Mouse (Mus musculus) hindbrain, embryonic 10.5 days (tissue): ENCODE measurements around the gene Ccl8. TPM values are rescaled to one million over a fixed set of nuclear protein-coding genes. Genes with fewer than 3 reads are reported as not detected.

Experiments
- DNase-seq: peaks from one replicate; pipeline ENCODE4 v3.0.0-alpha.2; 2017; ENCODE audit warnings: low spot score
- H3K27ac ChIP-seq: fragments of 300-500 bp; sonication (generic); 2 replicates; pipeline ENCODE4 v1.5.1; 2016; ENCODE audit warnings: mild to moderate bottlenecking, moderate library complexity
- H3K27me3 ChIP-seq: fragments of 300-500 bp; sonication (generic); 2 replicates; pipeline ENCODE4 v1.6.1; 2016; ENCODE audit warnings: mild to moderate bottlenecking; ENCODE audit not compliant: poor library complexity, insufficient read depth, severe bottlenecking
- H3K36me3 ChIP-seq: fragments of 300-500 bp; sonication (generic); 2 replicates; pipeline ENCODE4 v1.6.1; 2016; ENCODE audit warnings: mild to moderate bottlenecking, moderate library complexity
- H3K4me1 ChIP-seq: fragments of 300-500 bp; sonication (generic); replicated peaks from 2 replicates; pipeline ENCODE4 v1.6.1; 2016; ENCODE audit warnings: mild to moderate bottlenecking
- H3K4me3 ChIP-seq: fragments of 300-500 bp; sonication (generic); 2 replicates; pipeline ENCODE4 v1.5.1; 2016; ENCODE audit warnings: mild to moderate bottlenecking, moderate library complexity
- H3K9me3 ChIP-seq: fragments of 300-500 bp; sonication (generic); 2 replicates; pipeline ENCODE4 v1.6.1; 2016; ENCODE audit warnings: mild to moderate bottlenecking, moderate library complexity
- WGBS: fragments of 180-500 bp; shearing (Covaris S2); methylation state at CpG from one replicate; pipeline ENCODE4 v1.1.7; 2016; 5-methylcytosine and 5-hydroxymethylcytosine counted together
- polyA plus RNA-seq: library from polyadenylated mRNA; unstranded; fragments of >200 nt; fragmentation: Nextera tagmentation; extraction: Ambion mirVana; gene quantifications from 2 replicates; pipeline ENCODE4 v1.2.1, GENCODE M21; 2016

The Ccl8 gene
- not detected in 2 replicates for polyA plus RNA-seq

- H3K4me3 ChIP-seq, result no peak within 1 kb of the TSS
- 91% methylated on average over 3 of the region's 3 CpGs for WGBS
- DNase-seq, result no peak
- H3K4me1 ChIP-seq, result no peaks in the 10 kb centered on the region
- H3K27ac ChIP-seq, result no peak within 1 kb of the TSS
- H3K9me3 ChIP-seq, result no peaks in the 10 kb centered on the region
- H3K36me3 ChIP-seq, result no peaks in the 10 kb centered on the region
- no peaks in the 10 kb centered on the region for H3K27me3 ChIP-seq
These were observed at the start of gene Ccl8 for GRCm38 (mm10) chr11:82114885-82115284. Ccl8 (plus strand) TSS chr11:82115185.

GRCm38 (mm10) chr11:82066953-82067571 is 47.9 kb upstream of the Ccl8 start:
- 90% methylated on average over 7 of the region's 7 CpGs for WGBS
- Histone ChIP-seq H3K27ac (no peak overlapping the region), H3K36me3 (no peaks in the 10 kb centered on the region), H3K9me3 (no peaks in the 10 kb centered on the region), H3K4me1 (no peaks in the 10 kb centered on the region), H3K27me3 (no peaks in the 10 kb centered on the region), H3K4me3 (no peak overlapping the region)
- no peak for DNase-seq

- Histone ChIP-seq H3K36me3 (no peaks in the 10 kb centered on the region), H3K4me1 (no peaks in the 10 kb centered on the region), H3K9me3 (no peaks in the 10 kb centered on the region), H3K27ac (no peak overlapping the region), H3K4me3 (no peak overlapping the region), H3K27me3 (no peaks in the 10 kb centered on the region)
- WGBS, result 72% methylated on average over 3 of the region's 3 CpGs
- no peak for DNase-seq
These were observed 43.9 kb upstream of the Ccl8 start for GRCm38 (mm10) chr11:82071076-82071475.

GRCm38 (mm10) chr11:82072374-82072773 is 42.6 kb upstream of the Ccl8 start:
- no peaks in the 10 kb centered on the region for H3K4me1 ChIP-seq
- no peaks in the 10 kb centered on the region for H3K9me3 ChIP-seq
- no peaks in the 10 kb centered on the region for H3K27me3 ChIP-seq
- 90% methylated on average over 1 of the region's 1 CpGs for WGBS
- DNase-seq, result no peak
- H3K4me3 ChIP-seq, result no peak overlapping the region
- no peaks in the 10 kb centered on the region for H3K36me3 ChIP-seq
- H3K27ac ChIP-seq, result no peak overlapping the region

GRCm38 (mm10) chr11:82072984-82073383 is 42.0 kb upstream of the Ccl8 start:
- Histone ChIP-seq H3K4me3 (no peak overlapping the region), H3K4me1 (no peaks in the 10 kb centered on the region), H3K36me3 (no peaks in the 10 kb centered on the region), H3K27ac (no peak overlapping the region), H3K9me3 (no peaks in the 10 kb centered on the region), H3K27me3 (no peaks in the 10 kb centered on the region)
- DNase-seq, result no peak
- 83% methylated on average over 3 of the region's 3 CpGs for WGBS

- Histone ChIP-seq H3K27me3 (no peaks in the 10 kb centered on the region), H3K27ac (no peak overlapping the region), H3K9me3 (no peaks in the 10 kb centered on the region), H3K4me3 (no peak overlapping the region), H3K4me1 (no peaks in the 10 kb centered on the region), H3K36me3 (no peaks in the 10 kb centered on the region)
- WGBS, result 92% methylated on average over 3 of the region's 3 CpGs
- DNase-seq, result no peak
These were observed 41.3 kb upstream of the Ccl8 start for GRCm38 (mm10) chr11:82073686-82074085.

- Histone ChIP-seq H3K36me3 (no peaks in the 10 kb centered on the region), H3K27me3 (no peaks in the 10 kb centered on the region), H3K4me3 (no peak overlapping the region), H3K4me1 (no peaks in the 10 kb centered on the region), H3K27ac (no peak overlapping the region), H3K9me3 (no peaks in the 10 kb centered on the region)
- DNase-seq, result no peak
- 77% methylated on average over 3 of the region's 3 CpGs for WGBS
These were observed 38.0 kb upstream of the Ccl8 start for GRCm38 (mm10) chr11:82077031-82077430.

- H3K27ac ChIP-seq, result no peak overlapping the region
- no peaks in the 10 kb centered on the region for H3K27me3 ChIP-seq
- no peaks in the 10 kb centered on the region for H3K4me1 ChIP-seq
- DNase-seq, result no peak
- H3K4me3 ChIP-seq, result no peak overlapping the region
- H3K9me3 ChIP-seq, result no peaks in the 10 kb centered on the region
- H3K36me3 ChIP-seq, result no peaks in the 10 kb centered on the region
These were observed 36.8 kb upstream of the Ccl8 start for GRCm38 (mm10) chr11:82078136-82078730.

GRCm38 (mm10) chr11:82080865-82081264 is 34.1 kb upstream of the Ccl8 start:
- no peaks in the 10 kb centered on the region for H3K4me1 ChIP-seq
- H3K27me3 ChIP-seq, result no peaks in the 10 kb centered on the region
- H3K36me3 ChIP-seq, result no peaks in the 10 kb centered on the region
- no peak overlapping the region for H3K27ac ChIP-seq
- WGBS, result 82% methylated on average over 3 of the region's 3 CpGs
- H3K9me3 ChIP-seq, result no peaks in the 10 kb centered on the region
- H3K4me3 ChIP-seq, result no peak overlapping the region
- DNase-seq, result no peak

- no peaks in the 10 kb centered on the region for H3K36me3 ChIP-seq
- WGBS, result 91% methylated on average over 3 of the region's 3 CpGs
These were observed 30.6 kb upstream of the Ccl8 start for GRCm38 (mm10) chr11:82084360-82084759.

GRCm38 (mm10) chr11:82099511-82100323 is 15.3 kb upstream of the Ccl8 start:
- H3K9me3 ChIP-seq, result no peaks in the 10 kb centered on the region
- H3K4me3 ChIP-seq, result no peak overlapping the region
- no peak overlapping the region for H3K27ac ChIP-seq
- no peaks in the 10 kb centered on the region for H3K27me3 ChIP-seq
- DNase-seq, result no peak
- 88% methylated on average over 10 of the region's 10 CpGs for WGBS
- H3K4me1 ChIP-seq, result no peaks in the 10 kb centered on the region
- H3K36me3 ChIP-seq, result no peaks in the 10 kb centered on the region

More at GRCm38 (mm10) chr11:82084360-82084759, 30.6 kb upstream of the Ccl8 start:
- DNase-seq, result no peak
- H3K27ac ChIP-seq, result no peak overlapping the region
- no peaks in the 10 kb centered on the region for H3K9me3 ChIP-seq
- no peaks in the 10 kb centered on the region for H3K27me3 ChIP-seq
- no peak overlapping the region for H3K4me3 ChIP-seq
- 0 out of 2 replicates have a peak, but pooled peaks cover 3% of the 10 kb centered on the region for H3K4me1 ChIP-seq

GRCm38 (mm10) chr11:82101087-82101486 is 13.9 kb upstream of the Ccl8 start:
- Histone ChIP-seq H3K4me1 (no peaks in the 10 kb centered on the region), H3K4me3 (no peak overlapping the region), H3K27ac (no peak overlapping the region), H3K36me3 (no peaks in the 10 kb centered on the region), H3K27me3 (no peaks in the 10 kb centered on the region), H3K9me3 (no peaks in the 10 kb centered on the region)
- no peak for DNase-seq
- WGBS, result 88% methylated on average over 4 of the region's 4 CpGs

- WGBS, result 65% methylated on average over 2 of the region's 2 CpGs
- no peak within 1 kb of the TSS for H3K4me3 ChIP-seq
- H3K9me3 ChIP-seq, result no peaks in the 10 kb centered on the region
- no peak for DNase-seq
- no peaks in the 10 kb centered on the region for H3K4me1 ChIP-seq
- H3K27ac ChIP-seq, result no peak within 1 kb of the TSS
- no peaks in the 10 kb centered on the region for H3K27me3 ChIP-seq
- no peaks in the 10 kb centered on the region for H3K36me3 ChIP-seq
These were observed 13.5 kb upstream of the Ccl8 start, which contains the start of gene Ccl12 for GRCm38 (mm10) chr11:82101529-82101928. Ccl12 (plus strand) TSS chr11:82101845.
